Mouse (Mus musculus): Measurements from ENCODE around the gene Gpc1.
A peak's percentile ranks its signal among the peaks of the same experiment; 100 is the strongest.

- TF ChIP-seq TBP (conservative IDR thresholded peaks at IDR 0.05; ENCODE audit: low read depth, low read length): no peak
- TF ChIP-seq ELF1 (IDR thresholded peaks at IDR 0.05; ENCODE audit: low read depth, low read length): no peak
- no peak for TF ChIP-seq CTCF (conservative IDR thresholded peaks at IDR 0.05 in 1 of 2, IDR thresholded peaks at IDR 0.05 in 1 of 2; ENCODE audit: low read depth in 2 of 2, low read length in 2 of 2)
- peak; percentile 83 for TF ChIP-seq BHLHE40 (IDR thresholded peaks at IDR 0.05; ENCODE audit: low read depth, low read length)
- TF ChIP-seq HCFC1 (IDR thresholded peaks at IDR 0.05; ENCODE audit: low read depth, low read length): no peak
- no peak for TF ChIP-seq MXI1 (IDR thresholded peaks at IDR 0.05; ENCODE audit: low read depth, low read length)
- TF ChIP-seq MEF2A (IDR thresholded peaks at IDR 0.05; ENCODE audit: borderline replicate concordance, low read depth, low read length): 0 out of 2 replicates have a peak, but pooled peaks have one; percentile 8
- TF ChIP-seq EP300 (IDR thresholded peaks at IDR 0.05; ENCODE audit: low read length): peak; percentile 66
- no peak for TF ChIP-seq ZNF384 (IDR thresholded peaks at IDR 0.05; ENCODE audit: low read depth, low read length)
- no peak for TF ChIP-seq POLR2A (IDR thresholded peaks at IDR 0.05; ENCODE audit: low read depth, low read length)
- TF ChIP-seq POLR2AphosphoS2 (IDR thresholded peaks at IDR 0.05; ENCODE audit: low read depth, low read length): no peak
- no peak for TF ChIP-seq CHD2 (IDR thresholded peaks at IDR 0.05; ENCODE audit: low read length)
These were observed 31.8 kb upstream of the Gpc1 start for GRCm38 (mm10) chr1:92799653-92800052.

Measured in CH12.LX (cell line).